Mouse (Mus musculus) intestine, embryonic 14.5 days (tissue): ENCODE measurements around the gene Dlx5. TPM values are rescaled to one million over a fixed set of nuclear protein-coding genes. Genes with fewer than 3 reads are reported as not detected.

Source experiments
- ATAC-seq: fragments of 200-750 bp; cut with Nextera tagmentation; replicated peaks from 2 replicates; pipeline ENCODE4 v1.8.0; 2017; ENCODE audit warnings: low read depth, moderate number of reproducible peaks, moderate TSS enrichment, moderate library complexity; ENCODE audit not compliant: low FRiP score, low TSS enrichment
- DNase-seq: peaks from one replicate; pipeline ENCODE4 v3.0.0-alpha.2; 2018; ENCODE audit warnings: low spot score
- H3K27ac ChIP-seq: fragments of 300-500 bp; sonication (generic); 2 replicates; pipeline ENCODE4 v1.5.1; 2014; ENCODE audit warnings: low read depth, mild to moderate bottlenecking, control low read depth
- H3K27me3 ChIP-seq: fragments of 300-500 bp; sonication (generic); replicated peaks from 2 replicates; pipeline ENCODE4 v1.6.1; 2014; ENCODE audit warnings: low read length, control low read depth; ENCODE audit not compliant: control insufficient read depth, insufficient read depth
- H3K36me3 ChIP-seq: fragments of 300-500 bp; sonication (generic); 2 replicates; pipeline ENCODE4 v1.6.1; 2014; ENCODE audit warnings: low read length, control low read depth; ENCODE audit not compliant: control insufficient read depth, insufficient read depth
- H3K4me1 ChIP-seq: fragments of 300-500 bp; sonication (generic); replicated peaks from 2 replicates; pipeline ENCODE4 v1.6.1; 2014; ENCODE audit warnings: low read length, control low read depth, mixed read lengths; ENCODE audit not compliant: control insufficient read depth, insufficient read depth
- H3K4me2 ChIP-seq: fragments of 300-500 bp; sonication (generic); 2 replicates; pipeline ENCODE4 v1.6.1; 2014; ENCODE audit warnings: low read length
- H3K4me3 ChIP-seq: fragments of 300-500 bp; sonication (generic); 2 replicates; pipeline ENCODE4 v1.5.1; 2014; ENCODE audit warnings: low read depth, low read length, control low read depth, mixed read lengths
- H3K9ac ChIP-seq: fragments of 300-500 bp; sonication (generic); 2 replicates; pipeline ENCODE4 v1.6.1; 2014; ENCODE audit warnings: mild to moderate bottlenecking, low read length
- H3K9me3 ChIP-seq: fragments of 300-500 bp; sonication (generic); 2 replicates; pipeline ENCODE4 v1.6.1; 2016; ENCODE audit warnings: low read length, control low read depth; ENCODE audit not compliant: control insufficient read depth
- WGBS: fragments of 180-500 bp; shearing (Covaris S2); extraction: QIAGEN DNeasy Blood & Tissue Kit; methylation state at CpG from one replicate; pipeline ENCODE4 v1.1.7; 2014; 5-methylcytosine and 5-hydroxymethylcytosine counted together
- polyA plus RNA-seq: library from polyadenylated mRNA; unstranded; fragments of >200 nt; fragmentation: Nextera tagmentation; extraction: Ambion mirVana; gene quantifications from 2 replicates; pipeline ENCODE4 v1.2.1, GENCODE M21; 2014

The Dlx5 gene
- polyA plus RNA-seq, 1 experiment from 2014 or later: 2.8 TPM

- Histone ChIP-seq H3K9ac (no peak overlapping the region), H3K4me1 (no peaks in the 10 kb centered on the region), H3K4me2 (no peak overlapping the region), H3K36me3 (no peaks in the 10 kb centered on the region), H3K27me3 (peaks cover 99% of the 10 kb centered on the region), H3K4me3 (no peak overlapping the region), H3K9me3 (no peaks in the 10 kb centered on the region), H3K27ac (no peak overlapping the region)
- WGBS: 2% methylated on average over 5 of the region's 5 CpGs
- peak; percentile 54 for DNase-seq
- ATAC-seq: no peak
Observed at GRCm38 (mm10) chr6:6872873-6873272, 9.0 kb downstream of the Dlx5 start.

- H3K27me3 ChIP-seq: peaks cover 98% of the 10 kb centered on the region
- H3K27ac ChIP-seq: no peak overlapping the region
- ATAC-seq (no peak), DNase-seq (no peak)
- H3K4me2 ChIP-seq: no peak overlapping the region
- WGBS: 3% methylated on average over 5 of the region's 5 CpGs
- no peaks in the 10 kb centered on the region for H3K4me1 ChIP-seq
- H3K36me3 ChIP-seq: no peaks in the 10 kb centered on the region
- H3K9me3 ChIP-seq: no peaks in the 10 kb centered on the region
- H3K9ac ChIP-seq: no peak overlapping the region
- H3K4me3 ChIP-seq: no peak overlapping the region
Observed at GRCm38 (mm10) chr6:6871692-6872091, 10.2 kb downstream of the Dlx5 start.

GRCm38 (mm10) chr6:6870876-6871420 is 10.9 kb downstream of the Dlx5 start:
- DNase-seq: peak; percentile 60
- Histone ChIP-seq H3K27me3 (peaks cover 98% of the 10 kb centered on the region), H3K27ac (no peak overlapping the region), H3K36me3 (no peaks in the 10 kb centered on the region), H3K9me3 (no peaks in the 10 kb centered on the region), H3K9ac (no peak overlapping the region), H3K4me1 (no peaks in the 10 kb centered on the region), H3K4me3 (no peak overlapping the region), H3K4me2 (no peak overlapping the region)
- ATAC-seq: no peak
- WGBS: 1% methylated on average over 7 of the region's 7 CpGs

GRCm38 (mm10) chr6:6869961-6870800 is 11.7 kb downstream of the Dlx5 start:
- DNase-seq (no peak), ATAC-seq (no peak)
- H3K9me3 ChIP-seq: no peaks in the 10 kb centered on the region
- no peak overlapping the region for H3K4me3 ChIP-seq
- H3K36me3 ChIP-seq: no peaks in the 10 kb centered on the region
- H3K9ac ChIP-seq: no peak overlapping the region
- no peak overlapping the region for H3K27ac ChIP-seq
- H3K4me1 ChIP-seq: no peaks in the 10 kb centered on the region
- H3K27me3 ChIP-seq: peaks cover 98% of the 10 kb centered on the region
- under 1% methylated on average over 10 of the region's 11 CpGs for WGBS
- no peak overlapping the region for H3K4me2 ChIP-seq

- Histone ChIP-seq H3K4me3 (no peak overlapping the region), H3K27me3 (peaks cover 98% of the 10 kb centered on the region), H3K9ac (no peak overlapping the region), H3K4me2 (no peak overlapping the region), H3K9me3 (no peaks in the 10 kb centered on the region), H3K4me1 (no peaks in the 10 kb centered on the region), H3K36me3 (no peaks in the 10 kb centered on the region), H3K27ac (no peak overlapping the region)
- no peak for DNase-seq
- no peak for ATAC-seq
- 4% methylated on average over 13 of the region's 13 CpGs for WGBS
Observed at GRCm38 (mm10) chr6:6869041-6869685, 12.7 kb downstream of the Dlx5 start.

GRCm38 (mm10) chr6:6867031-6867430 is 14.9 kb downstream of the Dlx5 start:
- Histone ChIP-seq H3K9me3 (no peaks in the 10 kb centered on the region), H3K27me3 (peaks cover 98% of the 10 kb centered on the region), H3K9ac (no peak overlapping the region), H3K4me3 (no peak overlapping the region), H3K4me1 (peaks cover 13% of the 10 kb centered on the region; the same call in 1 of the 2 replicates), H3K27ac (no peak overlapping the region), H3K4me2 (no peak overlapping the region), H3K36me3 (no peaks in the 10 kb centered on the region)
- ATAC-seq (no peak), DNase-seq (peak; percentile 54)
- 2% methylated on average over 9 of the region's 9 CpGs for WGBS

GRCm38 (mm10) chr6:6864441-6865440 is 17.1 kb downstream of the Dlx5 start:
- no peaks in the 10 kb centered on the region for H3K9me3 ChIP-seq
- no peak overlapping the region for H3K4me3 ChIP-seq
- H3K27ac ChIP-seq: no peak overlapping the region
- WGBS: 3% methylated on average over 36 of the region's 36 CpGs
- no peak overlapping the region for H3K9ac ChIP-seq
- DNase-seq (peak; percentile 82), ATAC-seq (no peak)
- peaks cover 13% of the 10 kb centered on the region; the same call in 1 of the 2 replicates for H3K4me1 ChIP-seq
- no peaks in the 10 kb centered on the region for H3K36me3 ChIP-seq
- peaks cover 98% of the 10 kb centered on the region for H3K27me3 ChIP-seq
- H3K4me2 ChIP-seq: no peak overlapping the region

GRCm38 (mm10) chr6:6863955-6864354 is 17.9 kb downstream of the Dlx5 start:
- H3K36me3 ChIP-seq: no peaks in the 10 kb centered on the region
- peak; percentile 71 for DNase-seq
- no peak overlapping the region for H3K27ac ChIP-seq
- peak; percentile 53; the same call in 1 of the 2 replicates for ATAC-seq
- H3K4me2 ChIP-seq: peak overlapping the region; percentile 62
- WGBS: under 1% methylated on average over 18 of the region's 21 CpGs
- H3K4me1 ChIP-seq: peaks cover 13% of the 10 kb centered on the region; the same call in 1 of the 2 replicates
- H3K27me3 ChIP-seq: peaks cover 98% of the 10 kb centered on the region
- no peaks in the 10 kb centered on the region for H3K9me3 ChIP-seq
- no peak overlapping the region for H3K9ac ChIP-seq
- H3K4me3 ChIP-seq: peak overlapping the region; percentile 36
